Mouse (Mus musculus): ENCODE data around the gene Wdr19. TPM values are rescaled to one million over a fixed set of nuclear protein-coding genes. Genes with fewer than 3 reads are reported as not detected.

The Wdr19 gene
- total RNA-seq, 2 experiments from 2014 or later, result 3.4 to 4.8 TPM

- DNase-seq, result no peak
These were observed 100.6 kb downstream of the Wdr19 start for GRCm38 (mm10) chr5:65300121-65300520.

GRCm38 (mm10) chr5:65305516-65305915, 106.0 kb downstream of the Wdr19 start:
- DNase-seq, result no peak

GRCm38 (mm10) chr5:65308208-65308607, 108.7 kb downstream of the Wdr19 start:
- no peak for DNase-seq

GRCm38 (mm10) chr5:65308866-65309265, 109.4 kb downstream of the Wdr19 start:
- no peak for DNase-seq

Other genes starting within 250 kb of the Wdr19 start
- 1 to 10 TPM in 1 of 2 experiments, under 1 TPM in 1; 0.72 to 1.4 TPM for gene Tlr6, start 239.6 kb upstream of the Wdr19 start, total RNA-seq (2021)
- gene Fam114a1, start 229.6 kb upstream of the Wdr19 start, total RNA-seq (2021), result 10 to 100 TPM; 35.8 to 37.0 TPM
- gene Tmem156, start 107.6 kb upstream of the Wdr19 start, total RNA-seq (2021), result under 1 TPM; 0.19 to 0.20 TPM
- 10 to 100 TPM; 21.5 to 22.8 TPM for gene Klhl5, start 92.2 kb upstream of the Wdr19 start, total RNA-seq (2021)
- gene Rfc1, start 136.0 kb downstream of the Wdr19 start, total RNA-seq (2021), result 10 to 100 TPM; 36.9 to 37.7 TPM
- gene Klb, start 148.6 kb downstream of the Wdr19 start, total RNA-seq (2021), result under 1 TPM; 0.31 to 0.47 TPM
- gene Rpl9, start 191.7 kb downstream of the Wdr19 start, total RNA-seq (2021), result 1,000 to 10,000 TPM; 1,343 to 1,505 TPM
- gene Lias, start 191.8 kb downstream of the Wdr19 start, total RNA-seq (2021), result 10 to 100 TPM; 71.5 to 76.2 TPM
- 10 to 100 TPM; 41.4 to 45.2 TPM for gene Ugdh, start 236.3 kb downstream of the Wdr19 start, total RNA-seq (2021)

Measured in heart, postnatal 4 days (tissue).